Mouse (Mus musculus) hindlimb bud, embryonic 11.5 days (tissue): ENCODE measurements around the gene 1700030J22Rik.

Experiments
- DNase-seq: peaks from one replicate; pipeline ENCODE4 v3.0.0-alpha.2; 2012; ENCODE audit warnings: low read depth, low spot score; ENCODE audit errors: extremely low spot score

Gene 1700030J22Rik

GRCm38 (mm10) chr8:116952428-116952827, 26.3 kb downstream of the 1700030J22Rik start:
- no peak for DNase-seq

- no peak for DNase-seq
Observed at GRCm38 (mm10) chr8:116951778-116952177, 27.0 kb downstream of the 1700030J22Rik start.

- DNase-seq = no peak
Observed at GRCm38 (mm10) chr8:116951369-116951768, 27.4 kb downstream of the 1700030J22Rik start.

DNA sequence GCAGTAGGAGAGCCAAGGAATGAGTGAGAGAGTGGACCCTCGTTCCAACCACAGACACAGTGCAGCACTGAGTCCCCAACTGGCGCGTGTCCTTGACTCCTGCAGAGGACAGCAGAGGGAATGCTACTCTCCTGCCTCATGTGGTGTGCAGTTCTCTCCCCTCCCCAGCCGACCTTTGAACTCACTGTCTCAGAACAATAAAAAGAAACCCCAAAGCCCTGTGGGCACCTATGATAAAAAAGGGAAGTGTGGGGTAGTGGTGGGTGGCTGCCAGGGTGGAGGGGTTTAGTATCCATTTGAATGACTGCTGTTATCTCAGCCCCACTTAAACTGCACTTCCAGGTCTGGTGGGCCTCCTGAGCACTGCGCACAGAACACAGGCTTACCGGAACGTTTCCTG, 31.2 kb downstream of the 1700030J22Rik start:
- DNase-seq = no peak

DNA sequence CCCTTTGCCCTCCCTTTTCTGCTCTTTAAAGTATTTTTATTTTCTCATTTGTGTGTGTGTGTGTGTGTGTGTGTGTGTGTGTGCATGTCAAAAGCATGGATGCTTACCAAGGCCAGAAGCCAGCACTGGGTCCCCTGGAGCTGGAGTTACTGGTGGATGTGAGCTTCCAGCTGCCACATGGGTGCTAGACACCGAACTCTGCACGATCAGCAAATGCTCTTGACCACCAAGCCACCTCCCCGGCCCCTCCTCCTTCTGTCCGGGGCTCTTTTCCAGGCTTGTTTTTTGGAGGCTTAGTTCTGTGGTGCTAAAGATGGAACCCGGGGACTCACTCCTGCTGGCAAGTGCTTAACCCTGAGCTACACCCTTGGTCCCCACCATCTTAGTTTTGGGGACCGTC, 31.9 kb downstream of the 1700030J22Rik start:
- no peak for DNase-seq

DNA sequence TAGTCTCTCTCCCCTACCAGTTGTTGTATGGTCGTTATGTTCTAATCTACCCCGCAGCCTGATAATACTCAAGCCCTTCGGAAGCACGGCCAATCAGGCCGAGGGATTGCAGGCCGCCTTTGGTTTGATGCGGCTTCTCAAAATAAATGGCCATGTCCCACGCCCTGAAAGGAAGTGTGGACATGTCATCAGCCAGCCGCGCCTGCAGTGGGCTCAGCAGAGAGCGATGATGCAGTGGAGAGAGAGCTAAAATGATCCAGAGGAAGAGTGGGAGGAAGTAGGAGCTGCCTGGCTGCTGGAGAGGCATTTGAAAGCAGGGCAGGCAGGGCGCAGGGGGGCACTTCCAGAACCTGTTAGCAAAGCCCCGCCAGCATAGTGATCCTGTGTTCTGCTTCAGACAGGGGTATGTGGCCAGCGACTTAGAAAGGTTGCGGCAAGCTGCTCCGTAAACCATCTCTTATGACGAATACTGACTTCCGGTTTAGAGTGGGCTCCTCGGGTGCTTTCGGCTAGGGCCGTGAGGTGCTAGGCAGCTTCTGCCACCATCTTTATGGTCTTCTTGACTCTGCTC, 32.4 kb downstream of the 1700030J22Rik start:
- no peak for DNase-seq

- DNase-seq = no peak
Observed at GRCm38 (mm10) chr8:116945169-116945910, 33.4 kb downstream of the 1700030J22Rik start.

- DNase-seq = no peak
Observed at GRCm38 (mm10) chr8:116944385-116944696, 34.4 kb downstream of the 1700030J22Rik start.

DNA sequence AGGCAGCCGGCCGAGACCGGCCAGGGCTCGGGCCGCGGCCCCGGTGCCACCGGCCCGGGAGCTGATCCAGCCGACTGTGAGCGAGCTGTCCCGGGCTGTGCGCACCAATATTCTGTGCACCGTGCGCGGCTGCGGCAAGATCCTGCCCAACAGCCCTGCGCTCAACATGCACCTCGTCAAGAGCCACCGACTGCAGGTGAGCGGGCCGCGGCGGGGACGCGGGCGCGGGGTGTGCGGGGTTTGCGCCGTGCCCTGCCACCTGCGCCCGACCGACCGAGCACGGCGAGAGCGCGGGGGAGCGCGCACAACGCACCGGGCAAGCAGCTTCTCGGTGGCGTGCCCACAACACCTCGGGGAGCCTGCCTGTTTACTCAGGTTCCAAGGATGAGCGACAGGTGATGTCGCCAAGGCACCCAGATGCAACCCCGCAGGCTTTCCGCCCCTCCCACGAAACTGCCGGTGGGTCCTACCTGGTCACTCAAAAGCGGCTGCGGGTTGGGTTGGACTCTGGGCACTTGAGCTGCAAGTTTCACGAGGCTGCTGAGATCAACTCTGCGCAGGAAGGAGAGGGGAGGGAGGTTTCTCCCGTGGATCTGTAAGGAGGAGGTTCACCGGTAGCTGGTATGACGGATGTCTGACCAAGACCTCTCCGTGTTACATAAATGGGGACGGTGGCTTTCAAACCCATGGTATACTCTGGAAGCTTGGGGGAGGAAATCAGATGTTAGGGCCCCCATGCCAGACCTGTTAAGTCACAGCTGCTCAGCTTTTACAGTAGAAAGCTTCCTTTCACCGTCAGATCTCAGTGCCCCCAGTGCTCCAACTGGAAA, 35.0 kb downstream of the 1700030J22Rik start:
- no peak for DNase-seq

DNA sequence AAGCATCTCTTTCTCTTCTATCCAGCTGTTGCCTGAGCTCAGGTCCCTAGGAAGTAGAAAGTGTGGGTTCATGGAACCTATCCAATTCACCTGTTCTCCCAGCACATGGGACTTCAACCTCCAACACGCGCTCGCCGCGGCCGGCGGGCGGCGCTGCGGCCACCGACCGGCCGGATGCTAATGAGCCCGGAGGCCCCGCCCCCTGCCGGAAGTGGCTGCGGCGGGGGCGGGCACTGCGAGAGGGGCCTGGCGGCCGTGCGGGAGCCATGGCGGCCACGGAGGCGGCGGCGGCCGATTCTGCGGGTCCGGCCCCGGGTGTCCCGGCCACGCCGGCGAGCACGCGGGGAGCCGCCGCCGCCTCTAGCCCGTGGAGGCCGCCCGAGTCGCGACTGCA, 35.6 kb downstream of the 1700030J22Rik start, which contains the start of gene Atmin:
Atmin (plus strand) TSS at position 233 of the 394 bp plus-strand sequence.
- peak; percentile 49 for DNase-seq

GRCm38 (mm10) chr8:116942284-116943058, 36.3 kb downstream of the 1700030J22Rik start:
- DNase-seq = no peak

GRCm38 (mm10) chr8:116935506-116935905, 43.3 kb downstream of the 1700030J22Rik start:
- no peak for DNase-seq

GRCm38 (mm10) chr8:116934976-116935375, 43.8 kb downstream of the 1700030J22Rik start:
- DNase-seq = no peak

- no peak for DNase-seq
Observed at GRCm38 (mm10) chr8:116928588-116928987, 50.2 kb downstream of the 1700030J22Rik start.

- DNase-seq = no peak
Observed at GRCm38 (mm10) chr8:116927880-116928279, 50.9 kb downstream of the 1700030J22Rik start.

- DNase-seq = no peak
Observed at GRCm38 (mm10) chr8:116923526-116923925, 55.2 kb downstream of the 1700030J22Rik start.

- no peak for DNase-seq
Observed at GRCm38 (mm10) chr8:116922060-116922757, 56.5 kb downstream of the 1700030J22Rik start.

- DNase-seq = peak; percentile 95
Observed at GRCm38 (mm10) chr8:116921337-116922059, 57.3 kb downstream of the 1700030J22Rik start, which contains the start of the genes Cmc2 and Cenpn. TSS of gene Cmc2 (minus strand) at chr8:116921455. TSS of gene Cenpn (plus strand) at chr8:116921730.

DNA sequence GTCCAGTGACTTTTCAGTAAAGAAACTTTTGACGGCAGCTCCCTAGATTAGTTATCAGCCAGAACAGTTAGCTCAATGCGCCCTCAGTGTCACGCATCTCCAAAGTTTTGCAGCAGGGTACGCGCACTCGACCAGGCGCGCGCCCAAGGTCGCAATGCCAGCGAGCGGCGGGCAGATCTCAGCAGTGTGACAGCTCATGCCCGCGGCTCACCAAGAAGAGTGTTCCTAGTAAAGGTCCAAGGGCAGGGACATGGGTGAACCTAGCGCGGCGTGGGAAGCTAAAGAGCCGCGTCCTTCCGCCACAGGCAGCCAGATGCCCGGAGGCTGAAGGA, 57.8 kb downstream of the 1700030J22Rik start:
- DNase-seq = no peak
